Mouse (Mus musculus): ENCODE measurements around the gene Zfp580. TPM values are rescaled to one million over a fixed set of nuclear protein-coding genes. Genes with fewer than 3 reads are reported as not detected.

The Zfp580 gene
- polyA plus RNA-seq, 2 experiments from 2014 or later = 0.69 TPM; not detected in 1

- no peak for ATAC-seq
These were observed 22.2 kb downstream of the Zfp580 start for GRCm38 (mm10) chr7:5073586-5073985.

- ATAC-seq = no peak
These were observed 23.6 kb downstream of the Zfp580 start for GRCm38 (mm10) chr7:5074984-5075383.

GRCm38 (mm10) chr7:5076931-5077330 lies 25.6 kb downstream of the Zfp580 start:
- ATAC-seq = no peak

- ATAC-seq = peak; percentile 3
These were observed 28.1 kb downstream of the Zfp580 start for GRCm38 (mm10) chr7:5079365-5080009.

- ATAC-seq = peak; percentile 99
These were observed 28.8 kb downstream of the Zfp580 start, which contains the start of gene Epn1 for GRCm38 (mm10) chr7:5080010-5080751. Epn1 (plus strand) TSS chr7:5080235.

- ATAC-seq = no peak
These were observed 29.5 kb downstream of the Zfp580 start for GRCm38 (mm10) chr7:5080815-5081214.

- ATAC-seq = no peak
These were observed 29.9 kb downstream of the Zfp580 start for GRCm38 (mm10) chr7:5081241-5081640.

- ATAC-seq = no peak
These were observed 30.6 kb downstream of the Zfp580 start for GRCm38 (mm10) chr7:5081939-5082338.

GRCm38 (mm10) chr7:5083325-5084105 lies 32.2 kb downstream of the Zfp580 start:
- no peak for ATAC-seq

- ATAC-seq = no peak
These were observed 34.2 kb downstream of the Zfp580 start for GRCm38 (mm10) chr7:5085512-5085911.

- ATAC-seq = no peak
These were observed 35.6 kb downstream of the Zfp580 start for GRCm38 (mm10) chr7:5086921-5087440.

GRCm38 (mm10) chr7:5087886-5088285 lies 36.5 kb downstream of the Zfp580 start:
- no peak for ATAC-seq

- ATAC-seq = no peak
These were observed 38.5 kb downstream of the Zfp580 start for GRCm38 (mm10) chr7:5089853-5090252.

- ATAC-seq = no peak
These were observed 39.8 kb downstream of the Zfp580 start for GRCm38 (mm10) chr7:5091008-5091728.

- no peak for ATAC-seq
These were observed 41.0 kb downstream of the Zfp580 start for GRCm38 (mm10) chr7:5092381-5092780.

GRCm38 (mm10) chr7:5092831-5093510 lies 41.6 kb downstream of the Zfp580 start:
- ATAC-seq = no peak

GRCm38 (mm10) chr7:5098769-5099168 lies 47.4 kb downstream of the Zfp580 start:
- ATAC-seq = no peak

GRCm38 (mm10) chr7:5099796-5100195 lies 48.5 kb downstream of the Zfp580 start:
- no peak for ATAC-seq

- ATAC-seq = no peak
These were observed 49.8 kb downstream of the Zfp580 start for GRCm38 (mm10) chr7:5101066-5101663.

GRCm38 (mm10) chr7:5102564-5102963 lies 51.2 kb downstream of the Zfp580 start:
- ATAC-seq = no peak
